Mouse (Mus musculus) testis, adult 2 months (tissue): Measurements from ENCODE around the gene Ubb.

ENCODE experiments used
- CTCF ChIP-seq: fragments of 200-500 bp; IDR thresholded peaks from 2 replicates; pipeline ENCODE4 v1.5.1; 2012; ENCODE audit warnings: low read depth, mild to moderate bottlenecking, inconsistent platforms, low read length, moderate library complexity; ENCODE audit not compliant: control insufficient read depth, insufficient read depth, insufficient replicate concordance
- POLR2A ChIP-seq: fragments of 200-500 bp; IDR thresholded peaks from 2 replicates; pipeline ENCODE4 v1.6.1; 2012; ENCODE audit warnings: low read depth, mild to moderate bottlenecking, inconsistent platforms, low read length, moderate library complexity; ENCODE audit not compliant: control insufficient read depth

GRCm38 (mm10) chr11:62538321-62539088 is 12.5 kb upstream of the Ubb start:
- peak; percentile 76; the same call in 1 of the 2 replicates for TF ChIP-seq POLR2A
- TF ChIP-seq CTCF, result no peak
